Mouse (Mus musculus) myocyte (in vitro differentiated cells): ENCODE measurements at regions not wholly inside any gene's neighbourhood (a gene's known extent, or its start where the extent isn't known, plus 50 kb on each side); places are given as distances from the start of the nearest gene placed in this dataset.

Experiments
- H3K27me3 ChIP-seq: one replicate; pipeline ENCODE4 v1.6.1; 2011; ENCODE audit not compliant: control insufficient read depth, insufficient read depth, insufficient read length
- H3K36me3 ChIP-seq: one replicate; pipeline ENCODE4 v1.6.1; 2011; ENCODE audit not compliant: control insufficient read depth, insufficient read depth
- H3K4me2 ChIP-seq: one replicate; pipeline ENCODE4 v1.6.1; 2011; ENCODE audit warnings: low read depth, control low read depth
- H3K4me3 ChIP-seq: one replicate; pipeline ENCODE4 v1.5.1; 2011; ENCODE audit warnings: mild to moderate bottlenecking, control low read depth, moderate library complexity
- H3K79me2 ChIP-seq: one replicate; pipeline ENCODE4 v1.6.1; 2011; ENCODE audit not compliant: control insufficient read depth, insufficient read depth
- H3ac ChIP-seq: one replicate; pipeline ENCODE4 v1.6.1; 2011; ENCODE audit not compliant: control insufficient read depth, insufficient read length
- CEBPB ChIP-seq: IDR thresholded peaks from 2 replicates; pipeline ENCODE4 v1.6.1; 2011; ENCODE audit warnings: mild to moderate bottlenecking, moderate library complexity; ENCODE audit not compliant: poor library complexity, insufficient read depth, severe bottlenecking
- E2F4 ChIP-seq: IDR thresholded peaks from one replicate; pipeline ENCODE4 v1.6.1; 2011; ENCODE audit warnings: mild to moderate bottlenecking, control low read depth, moderate library complexity; ENCODE audit not compliant: insufficient read depth
- MAX ChIP-seq: IDR thresholded peaks from one replicate; pipeline ENCODE4 v1.6.1; 2011; ENCODE audit warnings: low read depth, mild to moderate bottlenecking, control low read depth
- MYOD1 ChIP-seq, 3 experiments: IDR thresholded peaks; one replicate each; pipeline ENCODE4 v1.6.1; 2011; ENCODE audit warnings: control low read depth in 2 of 3, low read depth in 2 of 3, mild to moderate bottlenecking in 2 of 3, moderate library complexity in 1 of 3; ENCODE audit not compliant: insufficient read length in 2 of 3, control insufficient read depth in 1 of 3
- MYOG ChIP-seq, 3 experiments: IDR thresholded peaks; one replicate each; pipeline ENCODE4 v1.6.1; 2011; ENCODE audit warnings: control low read depth in 2 of 3, low read depth in 2 of 3, mild to moderate bottlenecking in 2 of 3; ENCODE audit not compliant: insufficient read length in 2 of 3, control insufficient read depth in 1 of 3, insufficient read depth in 1 of 3
- POLR2A ChIP-seq: IDR thresholded peaks from one replicate; pipeline ENCODE4 v1.6.1; 2011; ENCODE audit warnings: low read depth, mild to moderate bottlenecking, control low read depth, moderate library complexity; ENCODE audit not compliant: insufficient read length
- POLR2AphosphoS2 ChIP-seq: IDR thresholded peaks from one replicate; pipeline ENCODE4 v1.6.1; 2011; ENCODE audit warnings: low read depth, control low read depth; ENCODE audit not compliant: insufficient read length
- REST ChIP-seq: IDR thresholded peaks from one replicate; pipeline ENCODE4 v1.6.1; 2011; ENCODE audit warnings: mild to moderate bottlenecking, control low read depth, moderate library complexity; ENCODE audit not compliant: insufficient read depth, insufficient read length
- SRF ChIP-seq: IDR thresholded peaks from one replicate; pipeline ENCODE4 v1.6.1; 2011; ENCODE audit warnings: low read depth; ENCODE audit not compliant: control insufficient read depth, insufficient read length
- TCF12 ChIP-seq: IDR thresholded peaks from one replicate; pipeline ENCODE4 v1.6.1; 2011; ENCODE audit warnings: mild to moderate bottlenecking, control low read depth; ENCODE audit not compliant: poor library complexity, insufficient read depth, severe bottlenecking
- TCF3 ChIP-seq: IDR thresholded peaks from one replicate; pipeline ENCODE4 v1.6.1; 2011; ENCODE audit warnings: low read depth, control low read depth; ENCODE audit not compliant: insufficient read length
- USF1 ChIP-seq: IDR thresholded peaks from one replicate; pipeline ENCODE4 v1.6.1; 2011; ENCODE audit warnings: low read depth, mild to moderate bottlenecking, control low read depth, moderate library complexity

DNA sequence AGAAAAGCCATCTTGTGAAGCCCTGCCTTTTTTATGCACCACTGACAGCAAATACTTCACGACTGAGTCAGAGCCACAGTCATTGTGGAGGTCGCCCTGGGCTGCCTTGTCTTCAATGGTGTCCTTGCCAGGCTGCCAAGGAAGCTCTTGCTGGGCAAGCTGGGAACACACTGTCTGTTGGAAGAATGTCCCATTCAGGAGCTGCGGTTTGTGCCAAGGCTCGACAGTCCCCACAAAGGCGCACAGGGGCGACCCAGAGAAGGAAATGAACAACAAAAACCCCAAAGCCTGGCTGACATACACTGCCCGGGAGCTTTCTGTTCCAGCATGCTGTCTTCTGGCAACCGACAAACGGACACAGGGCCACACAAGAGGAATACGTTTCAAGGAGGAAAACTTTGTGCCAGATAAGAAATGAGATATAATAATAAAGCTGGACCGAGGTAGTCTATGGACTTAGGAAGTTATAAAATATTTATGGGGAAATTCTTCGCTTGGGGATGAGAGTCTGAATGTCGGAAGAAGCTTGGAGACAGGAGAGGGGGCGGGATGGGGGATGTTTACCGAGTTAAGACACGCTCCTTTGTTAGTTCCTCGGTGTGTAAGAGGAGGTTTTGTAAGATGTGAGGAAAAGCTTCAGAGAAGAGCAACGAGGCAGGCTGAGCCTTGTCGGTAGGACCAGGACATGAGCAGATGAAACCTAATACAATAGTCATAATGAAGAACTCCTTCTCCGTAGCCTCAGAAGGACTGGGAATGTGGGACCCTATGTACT is 261.5 kb downstream of the Fzd1 start:
- TF ChIP-seq MAX (no peak), TCF3 (no peak), USF1 (no peak), E2F4 (no peak), CEBPB (no peak), POLR2A (peak; percentile 52), TCF12 (no peak)
- H3K79me2 ChIP-seq = no peaks in the 10 kb centered on the region
- H3K4me2 ChIP-seq = peak overlapping the region; percentile 82
- no peak overlapping the region for H3K4me3 ChIP-seq
- no peaks in the 10 kb centered on the region for H3K36me3 ChIP-seq
- H3ac ChIP-seq = no peak overlapping the region
- H3K27me3 ChIP-seq = no peaks in the 10 kb centered on the region

- TF ChIP-seq POLR2AphosphoS2 (no peak), E2F4 (no peak)
- no peaks in the 10 kb centered on the region for H3K36me3 ChIP-seq
Measured at GRCm38 (mm10) chr5:4495482-4495881, 262.4 kb downstream of the Fzd1 start.

DNA sequence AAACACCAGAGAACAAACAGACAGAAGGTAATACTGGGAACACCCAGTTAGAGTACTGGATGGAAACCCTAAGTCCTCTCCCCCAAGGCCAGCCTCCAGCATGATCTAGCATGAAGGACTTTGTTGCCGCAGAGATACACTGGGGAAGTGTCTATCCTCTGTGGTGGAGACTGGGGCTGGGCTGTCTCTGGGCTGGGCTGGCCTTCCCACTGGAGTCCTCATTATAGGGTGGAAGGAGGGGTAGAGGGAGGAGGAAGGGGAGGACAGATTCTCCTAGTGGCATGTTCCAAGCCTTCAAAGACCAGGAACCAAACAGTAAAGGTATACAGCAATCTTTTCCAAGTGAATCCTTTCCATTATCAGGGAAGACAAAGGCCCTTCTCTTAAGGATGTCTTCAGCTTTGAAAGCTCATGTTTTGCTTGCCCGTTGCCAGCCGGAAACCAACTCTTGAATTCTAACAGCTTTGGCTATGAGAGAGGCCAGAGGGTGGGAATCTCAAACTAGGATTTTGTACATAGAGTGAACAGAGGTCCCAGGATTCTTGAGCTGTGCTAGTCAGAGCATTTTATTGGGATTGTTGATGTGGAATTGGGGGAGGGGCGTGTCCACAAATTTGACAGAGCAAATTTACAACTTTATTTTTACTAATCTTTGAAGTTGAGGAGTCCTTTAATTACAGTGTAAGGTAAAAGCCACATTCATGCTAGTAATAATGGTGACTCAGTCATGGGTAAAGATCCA is 271.3 kb downstream of the Fzd1 start:
- Histone ChIP-seq H3K4me2 (no peak overlapping the region), H3K36me3 (no peaks in the 10 kb centered on the region), H3K27me3 (no peaks in the 10 kb centered on the region), H3K4me3 (no peak overlapping the region), H3K79me2 (no peaks in the 10 kb centered on the region), H3ac (no peak overlapping the region)
- TF ChIP-seq MYOG (IDR thresholded peaks at IDR 0.05; ENCODE audit: control insufficient read depth in 1 of 3, insufficient read depth in 1 of 3, insufficient read length in 2 of 3, low read depth in 2 of 3) (no peak), MAX (no peak), SRF (no peak), REST (no peak), E2F4 (no peak), MYOD1 (IDR thresholded peaks at IDR 0.05; ENCODE audit: control insufficient read depth in 1 of 3, insufficient read length in 2 of 3, low read depth in 2 of 3) (no peak), TCF12 (no peak), CEBPB (no peak), USF1 (no peak), POLR2AphosphoS2 (no peak), POLR2A (no peak), TCF3 (no peak)

More at GRCm38 (mm10) chr5:4495482-4495881, 262.4 kb downstream of the Fzd1 start:
- Histone ChIP-seq H3K79me2 (no peaks in the 10 kb centered on the region), H3K4me2 (peak overlapping the region; percentile 82), H3K27me3 (no peaks in the 10 kb centered on the region), H3K4me3 (no peak overlapping the region), H3ac (no peak overlapping the region)

DNA sequence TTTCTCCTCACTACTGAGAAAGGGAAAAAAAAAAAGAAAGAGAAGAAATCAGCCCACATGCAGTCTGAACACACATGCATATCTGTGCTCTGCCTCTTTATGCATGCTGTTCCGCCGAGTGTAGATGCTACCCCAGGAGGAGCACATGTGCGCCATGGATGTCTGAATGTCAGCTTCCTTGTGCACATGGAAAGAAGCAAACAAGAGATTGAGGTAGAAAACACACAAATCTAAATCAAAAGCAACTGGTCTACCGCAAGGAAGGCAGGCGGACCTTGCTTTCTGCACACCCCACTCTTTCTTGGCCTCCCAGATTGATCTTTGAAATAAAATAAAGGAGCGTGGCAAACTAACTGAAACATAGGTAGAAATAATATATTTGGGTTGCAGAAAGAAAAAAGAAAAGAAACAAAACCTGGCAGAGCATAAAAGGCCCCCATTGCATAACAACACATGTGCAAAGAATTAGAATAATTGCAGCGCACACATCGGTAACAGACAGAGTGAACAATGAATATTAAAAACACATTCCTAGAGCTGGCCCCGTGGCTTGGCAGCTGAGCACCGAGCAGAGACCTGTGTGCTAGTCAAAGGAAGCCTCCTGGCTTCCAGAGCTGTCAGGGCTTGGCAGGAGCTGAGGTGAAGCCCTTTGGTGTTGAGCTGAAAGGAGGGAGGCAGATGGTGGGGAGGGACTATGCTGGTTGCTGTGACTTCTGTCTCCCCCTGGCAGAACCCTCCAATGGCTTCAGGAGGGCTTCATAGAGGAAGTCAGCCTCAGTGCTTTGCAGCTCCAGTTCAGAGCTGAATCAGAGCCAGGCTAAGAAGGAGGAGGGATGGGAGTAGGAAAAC is 272.1 kb downstream of the Fzd1 start:
- Histone ChIP-seq H3K36me3 (no peaks in the 10 kb centered on the region), H3K79me2 (no peaks in the 10 kb centered on the region), H3K4me3 (no peak overlapping the region), H3ac (no peak overlapping the region), H3K27me3 (no peaks in the 10 kb centered on the region), H3K4me2 (no peak overlapping the region)
- no peak for TF ChIP-seq SRF
- TF ChIP-seq MYOG (IDR thresholded peaks at IDR 0.05; ENCODE audit: control insufficient read depth in 1 of 3, insufficient read depth in 1 of 3, insufficient read length in 2 of 3, low read depth in 2 of 3) = no peak
- TF ChIP-seq MAX = no peak
- no peak for TF ChIP-seq TCF12
- no peak for TF ChIP-seq POLR2A
- TF ChIP-seq USF1 = no peak
- no peak for TF ChIP-seq TCF3
- no peak for TF ChIP-seq CEBPB
- no peak for TF ChIP-seq MYOD1 (IDR thresholded peaks at IDR 0.05; ENCODE audit: control insufficient read depth in 1 of 3, insufficient read length in 2 of 3, low read depth in 2 of 3)
- TF ChIP-seq REST = no peak
- TF ChIP-seq POLR2AphosphoS2 = no peak
- TF ChIP-seq E2F4 = no peak
